Mouse (Mus musculus): ENCODE data around the gene Gm4778. TPM values are rescaled to one million over a fixed set of nuclear protein-coding genes. Genes with fewer than 3 reads are reported as not detected.
"Not testable (repeated sequence)": the region's sequence is repeated elsewhere in the genome, so short reads cannot be mapped to it uniquely, and the experiment has no call there.

Gm4778 gene
- total RNA-seq (2014; rRNA removed) (not detected in 2 replicates), polyA plus RNA-seq (2012; rRNA removed) (not detected in 2 replicates)

DNA sequence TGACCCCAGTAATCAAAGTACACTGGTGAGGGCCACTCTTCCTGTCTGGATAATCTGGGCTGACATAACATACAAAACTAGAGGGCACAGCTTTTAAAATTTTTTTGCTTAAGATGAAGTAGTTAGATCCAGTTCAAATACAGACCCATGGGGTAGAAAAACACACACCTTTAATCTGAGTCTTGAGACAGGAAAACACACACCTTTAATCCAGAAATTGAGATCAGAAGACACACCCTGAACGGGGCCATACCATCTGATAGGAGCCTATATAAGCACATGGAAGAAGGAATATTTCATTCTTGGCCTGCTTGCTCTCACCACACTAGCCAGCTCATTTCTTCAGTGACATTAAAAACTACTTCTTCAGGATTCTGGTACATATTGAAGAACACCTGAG, at the start of gene Gm4778:
Gene Gm4778, plus strand, starts transcription at position 301 of the 400 bp plus-strand sequence.
- H3K9ac ChIP-seq (ENCODE audit: low read depth, low read length); H3K27me3 ChIP-seq (ENCODE audit: control insufficient read depth, insufficient read depth, low read length); DNase-seq (ENCODE audit: extremely low read depth, low read depth, low spot score); H3K27ac ChIP-seq (replicated peaks; ENCODE audit: insufficient read depth, low read depth, low read length); H3K4me3 ChIP-seq (ENCODE audit: insufficient read depth, low read depth, low read length); H3K79me2 ChIP-seq (ENCODE audit: control insufficient read depth, insufficient read depth, low read length); H3K4me1 ChIP-seq (ENCODE audit: control insufficient read depth, insufficient read depth, low read length); H3K36me3 ChIP-seq (ENCODE audit: control insufficient read depth, insufficient read depth, low read length): not testable (repeated sequence)
- 89% methylated on average over 1 of the region's 1 CpGs for WGBS

- no peak overlapping the region for H3K9ac ChIP-seq (ENCODE audit: low read depth, low read length)
- H3K36me3 ChIP-seq (ENCODE audit: control insufficient read depth, insufficient read depth, low read length), result no peaks in the 10 kb centered on the region
- DNase-seq (ENCODE audit: extremely low read depth, low read depth, low spot score), result peak; percentile 21
- H3K4me1 ChIP-seq (ENCODE audit: control insufficient read depth, insufficient read depth, low read length), result no peaks in the 10 kb centered on the region
- TF ChIP-seq POLR2A (IDR thresholded peaks at IDR 0.05; ENCODE audit: extremely low read depth, insufficient read depth, low read length) (no peak), CTCF (IDR thresholded peaks at IDR 0.05; ENCODE audit: low read depth, low read length) (peak; percentile 21; the same call in 1 of the 2 replicates)
- 44% methylated on average over 6 of the region's 6 CpGs for WGBS
- H3K79me2 ChIP-seq (ENCODE audit: control insufficient read depth, insufficient read depth, low read length), result no peaks in the 10 kb centered on the region
- H3K27ac ChIP-seq (replicated peaks; ENCODE audit: insufficient read depth, low read depth, low read length), result no peak overlapping the region
- H3K4me3 ChIP-seq (ENCODE audit: insufficient read depth, low read depth, low read length), result no peak overlapping the region
- H3K27me3 ChIP-seq (ENCODE audit: control insufficient read depth, insufficient read depth, low read length), result no peaks in the 10 kb centered on the region
Measured at GRCm38 (mm10) chr3:94260598-94260997, 3.2 kb upstream of the Gm4778 start.

DNA sequence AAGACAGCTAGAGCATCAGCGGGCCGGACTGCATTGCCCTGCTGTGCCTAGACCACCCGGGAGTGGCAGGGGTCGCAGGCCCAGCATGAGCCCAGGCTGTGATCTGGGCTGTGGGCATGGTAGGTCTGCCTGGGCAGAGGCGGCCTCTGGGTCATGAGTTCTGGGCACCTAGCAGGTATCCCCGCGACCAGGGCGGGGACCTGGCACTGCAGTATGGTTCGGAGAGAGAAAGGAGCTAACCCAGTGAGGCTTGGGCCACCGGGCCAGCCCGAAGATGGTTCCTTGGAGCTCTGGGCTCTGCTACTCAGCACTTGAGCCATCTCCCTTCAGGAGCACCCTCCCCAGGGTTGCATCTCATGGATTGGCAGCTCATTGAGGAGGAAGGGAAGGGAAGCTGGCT, 12.2 kb downstream of the Gm4778 start:
- Histone ChIP-seq H3K9ac (ENCODE audit: low read depth, low read length) (no peak overlapping the region), H3K27ac (replicated peaks; ENCODE audit: insufficient read depth, low read depth, low read length) (no peak overlapping the region), H3K27me3 (ENCODE audit: control insufficient read depth, insufficient read depth, low read length) (no peaks in the 10 kb centered on the region), H3K36me3 (ENCODE audit: control insufficient read depth, insufficient read depth, low read length) (no peaks in the 10 kb centered on the region), H3K4me3 (ENCODE audit: insufficient read depth, low read depth, low read length) (no peak overlapping the region), H3K4me1 (ENCODE audit: control insufficient read depth, insufficient read depth, low read length) (no peaks in the 10 kb centered on the region), H3K79me2 (ENCODE audit: control insufficient read depth, insufficient read depth, low read length) (no peaks in the 10 kb centered on the region)
- DNase-seq (ENCODE audit: extremely low read depth, low read depth, low spot score), result no peak
- TF ChIP-seq POLR2A (IDR thresholded peaks at IDR 0.05; ENCODE audit: extremely low read depth, insufficient read depth, low read length), result no peak
- TF ChIP-seq CTCF (IDR thresholded peaks at IDR 0.05; ENCODE audit: low read depth, low read length), result no peak
- WGBS, result 87% methylated on average over 11 of the region's 11 CpGs

DNA sequence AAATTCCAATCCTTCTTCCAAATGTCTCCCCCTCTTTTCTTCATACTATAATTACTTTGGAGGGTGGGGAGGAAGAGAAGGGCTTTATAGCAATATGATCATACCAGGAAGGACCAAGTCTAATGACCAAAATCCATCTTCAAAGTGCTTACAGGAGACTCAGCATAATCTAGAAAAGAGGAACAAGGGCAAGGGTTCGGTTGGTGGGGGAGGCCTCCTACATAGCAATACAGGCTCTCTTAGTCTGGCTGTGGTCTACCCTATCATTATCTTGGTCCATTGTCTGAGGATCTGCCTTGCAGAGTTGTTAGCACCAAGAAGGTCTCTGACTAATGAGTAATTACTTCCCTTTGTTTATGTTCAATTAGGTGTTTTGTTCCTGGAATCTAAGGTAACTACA, 41.6 kb downstream of the Gm4778 start:
- no peak for DNase-seq (ENCODE audit: extremely low read depth, low read depth, low spot score)
- Histone ChIP-seq H3K4me1 (ENCODE audit: control insufficient read depth, insufficient read depth, low read length) (peaks cover 3% of the 10 kb centered on the region; the same call in 1 of the 2 replicates), H3K36me3 (ENCODE audit: control insufficient read depth, insufficient read depth, low read length) (no peaks in the 10 kb centered on the region), H3K27ac (replicated peaks; ENCODE audit: insufficient read depth, low read depth, low read length) (no peak overlapping the region), H3K27me3 (ENCODE audit: control insufficient read depth, insufficient read depth, low read length) (no peaks in the 10 kb centered on the region), H3K4me3 (ENCODE audit: insufficient read depth, low read depth, low read length) (no peak overlapping the region), H3K9ac (ENCODE audit: low read depth, low read length) (no peak overlapping the region), H3K79me2 (ENCODE audit: control insufficient read depth, insufficient read depth, low read length) (no peaks in the 10 kb centered on the region)
- TF ChIP-seq CTCF (IDR thresholded peaks at IDR 0.05; ENCODE audit: low read depth, low read length), result no peak
- no peak for TF ChIP-seq POLR2A (IDR thresholded peaks at IDR 0.05; ENCODE audit: extremely low read depth, insufficient read depth, low read length)
- whole genome bisulfite sequencing, result 75% methylated on average over 1 of the region's 1 CpGs

- Histone ChIP-seq H3K79me2 (ENCODE audit: control insufficient read depth, insufficient read depth, low read length) (0 out of 2 replicates have a peak, but pooled peaks cover 3% of the 10 kb centered on the region), H3K4me1 (ENCODE audit: control insufficient read depth, insufficient read depth, low read length) (peaks cover 3% of the 10 kb centered on the region; the same call in 1 of the 2 replicates), H3K9ac (ENCODE audit: low read depth, low read length) (no peak overlapping the region), H3K36me3 (ENCODE audit: control insufficient read depth, insufficient read depth, low read length) (no peaks in the 10 kb centered on the region), H3K4me3 (ENCODE audit: insufficient read depth, low read depth, low read length) (no peak overlapping the region), H3K27me3 (ENCODE audit: control insufficient read depth, insufficient read depth, low read length) (no peaks in the 10 kb centered on the region), H3K27ac (replicated peaks; ENCODE audit: insufficient read depth, low read depth, low read length) (no peak overlapping the region)
- TF ChIP-seq POLR2A (IDR thresholded peaks at IDR 0.05; ENCODE audit: extremely low read depth, insufficient read depth, low read length), result no peak
- TF ChIP-seq CTCF (IDR thresholded peaks at IDR 0.05; ENCODE audit: low read depth, low read length), result no peak
- DNase-seq (ENCODE audit: extremely low read depth, low read depth, low spot score), result no peak
Measured at GRCm38 (mm10) chr3:94306975-94307374, 43.1 kb downstream of the Gm4778 start.

DNA sequence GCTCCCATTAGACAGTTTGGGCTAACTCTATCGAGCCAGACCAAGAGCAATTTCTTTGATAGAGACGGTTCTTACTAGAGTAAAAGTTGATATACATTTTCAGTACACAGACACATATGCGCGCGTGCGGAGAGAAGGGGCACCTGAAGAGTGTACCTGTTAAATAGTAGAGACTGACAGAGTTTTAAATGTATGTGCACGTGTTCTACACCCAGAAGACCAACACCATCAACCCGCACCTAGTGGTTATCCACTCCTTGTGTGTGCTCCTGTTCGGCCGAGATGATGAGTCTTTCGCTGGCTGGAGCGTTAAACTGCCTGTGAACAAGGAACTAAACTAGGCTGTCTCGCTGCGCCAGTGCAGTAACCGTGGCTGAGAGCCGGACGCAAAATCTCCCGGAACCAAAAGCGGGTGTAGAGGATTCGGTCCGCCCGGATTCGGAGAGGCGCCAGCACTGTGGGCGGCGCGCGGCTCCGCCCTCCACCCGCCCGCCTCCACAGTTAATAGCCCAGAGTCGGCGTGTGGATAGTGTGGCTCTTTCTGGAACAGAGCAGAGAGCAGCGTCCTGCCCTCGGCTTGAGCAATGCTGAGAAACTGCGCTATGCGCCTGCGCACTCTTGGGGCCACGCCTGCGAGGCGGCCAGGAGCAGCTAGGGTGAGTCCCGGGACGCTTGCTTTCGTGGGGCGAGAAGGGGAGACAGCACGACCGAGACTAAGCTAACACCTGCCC, 46.0 kb downstream of the Gm4778 start, which contains the start of gene Them4:
Gene Them4, plus strand, starts transcription at position 457 of the 731 bp plus-strand sequence.
- no peaks in the 10 kb centered on the region for H3K27me3 ChIP-seq (ENCODE audit: control insufficient read depth, insufficient read depth, low read length)
- H3K9ac ChIP-seq (ENCODE audit: low read depth, low read length), result peak within 1 kb of the TSS; percentile 84
- peaks cover 5% of the 10 kb centered on the region; the same call in 1 of the 2 replicates for H3K4me1 ChIP-seq (ENCODE audit: control insufficient read depth, insufficient read depth, low read length)
- peak within 1 kb of the TSS; percentile 62 for H3K4me3 ChIP-seq (ENCODE audit: insufficient read depth, low read depth, low read length)
- H3K79me2 ChIP-seq (ENCODE audit: control insufficient read depth, insufficient read depth, low read length), result peaks cover 17% of the 10 kb centered on the region; the same call in 1 of the 2 replicates
- DNase-seq (ENCODE audit: extremely low read depth, low read depth, low spot score), result peak; percentile 95
- 1% methylated on average over 47 of the region's 47 CpGs for WGBS
- H3K36me3 ChIP-seq (ENCODE audit: control insufficient read depth, insufficient read depth, low read length), result no peaks in the 10 kb centered on the region
- TF ChIP-seq CTCF (IDR thresholded peaks at IDR 0.05; ENCODE audit: low read depth, low read length), result no peak
- TF ChIP-seq POLR2A (IDR thresholded peaks at IDR 0.05; ENCODE audit: extremely low read depth, insufficient read depth, low read length), result peak; percentile 96
- H3K27ac ChIP-seq (replicated peaks; ENCODE audit: insufficient read depth, low read depth, low read length), result peak within 1 kb of the TSS; percentile 93

All from liver, adult 2 months (tissue).